Mouse (Mus musculus): ENCODE data around the gene Tuft1.
"Not testable (repeated sequence)": the region's sequence is repeated elsewhere in the genome, so short reads cannot be mapped to it uniquely, and the experiment has no call there.

Tuft1 gene

DNA sequence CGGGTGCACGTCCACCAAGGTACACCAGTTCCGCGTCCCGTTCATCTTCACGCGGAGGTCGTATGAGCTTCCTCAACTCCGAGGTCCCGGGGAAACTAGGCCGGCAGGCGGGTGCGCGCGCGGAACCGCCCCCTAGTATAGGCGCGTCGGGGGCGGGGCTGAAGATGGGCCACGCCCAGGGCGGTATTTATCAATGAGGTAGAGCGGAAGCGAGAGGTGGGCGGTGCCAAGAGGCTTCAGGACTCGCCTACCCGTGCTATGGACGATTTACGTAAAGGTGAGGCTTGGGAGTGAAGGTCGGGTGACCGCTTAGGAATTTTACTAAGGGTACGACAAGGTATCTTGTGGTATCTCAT, at the start of gene Tuft1:
Tuft1 (minus strand) TSS at position 133 of the 356 bp plus-strand sequence.
- DNase-seq (ENCODE audit: low read depth), result not testable (repeated sequence)

DNA sequence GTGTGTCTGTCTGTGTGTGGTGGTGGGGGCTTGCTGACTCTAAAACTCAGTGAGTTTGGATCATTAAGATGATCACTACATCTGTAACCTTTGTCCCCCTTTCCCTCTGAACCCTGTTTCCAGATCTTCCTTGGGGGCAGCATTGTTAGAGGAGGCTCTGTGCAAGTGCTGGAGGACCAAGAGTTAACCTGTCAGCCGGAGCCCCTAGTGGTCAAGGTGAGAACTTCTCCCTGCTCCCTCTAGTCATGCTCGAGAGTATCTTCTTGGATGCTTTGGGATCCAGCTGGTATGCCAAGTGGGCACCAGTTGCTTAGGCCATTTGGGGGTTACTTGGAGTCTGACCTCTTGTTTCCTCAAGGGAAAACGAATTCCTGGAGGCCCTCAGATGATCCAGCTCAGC, 44.7 kb upstream of the Tuft1 start:
- DNase-seq (ENCODE audit: low read depth), result not testable (repeated sequence)

DNA sequence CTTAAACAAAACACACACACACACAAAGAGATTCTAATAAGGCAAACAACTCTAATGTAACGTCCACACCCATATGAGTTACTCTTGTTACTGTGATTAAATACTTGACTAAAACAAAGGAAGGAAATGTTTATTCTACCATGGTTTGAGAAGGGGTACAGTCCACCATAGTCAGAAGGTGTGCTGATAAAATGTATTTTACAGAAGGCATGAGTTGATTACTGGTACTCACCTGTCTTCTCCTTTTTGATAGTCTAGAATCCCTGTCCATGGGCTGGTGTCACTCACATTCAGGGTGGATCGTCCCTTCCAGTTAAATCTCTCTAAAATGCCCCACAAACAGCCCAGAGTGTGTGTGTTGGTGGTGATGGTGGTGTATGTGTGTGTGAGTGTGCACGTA, 44.2 kb upstream of the Tuft1 start:
- DNase-seq (ENCODE audit: low read depth), result no peak

DNA sequence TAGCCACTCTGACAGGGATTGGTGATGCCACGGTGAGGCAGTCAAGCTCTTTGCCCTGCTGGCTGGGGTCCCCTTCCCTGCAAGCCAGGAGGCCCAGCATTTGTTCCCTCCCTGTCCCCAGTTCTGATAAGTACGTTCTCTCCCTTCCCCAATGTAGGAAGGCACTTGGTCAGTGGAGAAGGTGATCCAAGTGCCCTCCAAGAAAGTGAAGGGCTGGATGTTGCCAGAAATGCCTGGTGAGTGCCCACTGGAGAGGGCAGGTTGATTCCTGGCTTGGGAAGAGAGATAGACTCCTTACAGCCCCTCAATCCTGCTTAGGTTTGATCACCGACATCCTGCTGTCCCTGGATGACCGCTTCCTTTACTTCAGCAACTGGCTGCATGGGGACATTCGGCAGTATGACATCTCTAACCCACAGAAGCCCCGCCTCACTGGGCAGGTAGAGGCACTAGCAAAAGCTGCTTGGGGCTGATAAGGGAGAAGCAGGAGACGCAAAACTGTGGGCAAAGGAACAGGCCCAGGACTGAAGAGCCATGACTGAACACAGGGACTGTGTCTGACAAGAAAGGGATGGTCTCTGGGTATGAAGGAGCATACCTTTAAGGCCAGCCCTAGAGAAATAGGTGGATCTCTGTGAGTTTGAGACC, 43.6 kb upstream of the Tuft1 start:
- not testable (repeated sequence) for DNase-seq (ENCODE audit: low read depth)

DNA sequence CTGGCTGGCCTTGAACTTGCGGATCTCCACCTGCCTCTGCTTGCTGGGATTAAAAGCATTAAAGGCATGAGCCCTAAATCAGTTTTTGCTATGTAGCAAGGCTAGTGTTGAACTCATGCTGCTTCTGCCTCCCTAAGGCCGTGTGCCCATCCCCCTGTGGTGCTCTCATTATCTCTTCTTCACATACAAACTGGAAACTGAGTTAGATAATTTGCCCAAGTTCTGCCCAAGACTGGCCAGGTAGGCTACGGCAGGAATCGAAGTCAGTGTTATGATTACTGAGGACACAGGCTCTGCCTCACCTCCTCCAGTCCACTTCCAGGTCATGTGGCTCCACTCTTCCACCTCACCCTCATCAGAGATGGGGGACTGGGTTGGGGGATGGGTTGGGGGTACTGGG, 37.6 kb upstream of the Tuft1 start:
- DNase-seq (ENCODE audit: low read depth), result not testable (repeated sequence)

DNA sequence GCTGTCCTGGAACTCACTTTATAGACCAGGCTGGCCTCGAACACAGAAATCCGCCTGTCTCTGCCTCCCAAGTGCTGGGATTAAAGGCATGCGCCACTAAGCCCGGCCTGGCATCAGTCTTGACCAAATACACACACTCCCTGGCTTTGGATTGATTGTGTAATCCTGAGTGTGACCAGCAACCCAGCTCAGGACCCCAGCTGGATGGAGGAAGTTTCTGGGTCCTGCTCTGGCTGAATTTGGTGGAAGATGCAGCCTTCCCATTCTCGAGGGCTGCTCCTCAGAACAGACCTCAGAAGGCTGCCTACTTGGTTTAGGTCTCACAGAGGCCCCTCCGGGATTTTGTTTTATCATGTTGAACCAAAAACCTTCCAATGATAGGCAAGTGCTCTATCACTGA, 36.9 kb upstream of the Tuft1 start:
- not testable (repeated sequence) for DNase-seq (ENCODE audit: low read depth)

DNA sequence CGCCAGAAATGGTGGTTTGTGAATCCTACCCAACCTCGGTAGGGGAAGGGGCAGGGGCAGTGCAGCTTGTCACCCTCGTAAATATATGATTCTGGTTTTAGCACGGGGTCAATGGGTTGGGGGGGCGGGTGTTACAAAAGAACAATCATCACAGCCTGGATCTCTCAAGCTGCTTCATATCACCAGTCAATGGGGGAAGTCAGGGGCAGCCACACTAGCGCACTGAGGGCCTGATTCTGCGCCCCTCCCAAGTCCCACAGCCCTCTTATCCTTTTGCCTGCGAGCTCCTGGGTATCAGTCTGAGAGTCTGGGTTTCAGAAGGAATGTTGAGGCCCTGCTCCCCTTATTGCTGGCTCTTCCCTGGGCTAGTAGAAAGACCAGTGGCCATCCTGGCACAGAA, 35.2 kb upstream of the Tuft1 start:
- DNase-seq (ENCODE audit: low read depth), result not testable (repeated sequence)

DNA sequence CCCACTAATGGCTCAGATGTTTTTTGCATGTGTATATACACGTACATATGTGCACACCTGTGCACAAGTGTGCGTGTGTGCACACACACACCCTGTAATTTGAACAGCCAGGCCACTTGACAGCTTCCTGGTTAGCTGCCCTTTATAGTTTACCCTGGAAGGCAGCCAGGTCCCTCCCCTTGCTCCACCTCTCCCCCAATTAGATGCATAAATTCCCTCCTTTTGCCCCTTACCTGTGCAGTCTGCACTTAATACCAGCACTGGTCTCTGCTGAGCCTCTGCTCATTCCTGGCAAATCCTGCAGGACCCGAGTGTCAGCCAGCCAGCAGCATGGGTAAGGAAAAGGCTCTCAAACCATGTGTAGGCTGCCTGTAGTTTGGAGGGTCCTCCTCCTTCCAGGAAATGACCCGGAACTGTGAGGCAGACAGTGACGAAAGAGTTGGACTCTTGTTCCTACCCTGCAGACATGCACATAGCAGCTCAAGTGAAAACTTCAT, 34.7 kb upstream of the Tuft1 start, which contains the start of gene Selenbp2:
Selenbp2 (plus strand) TSS at position 228 of the 497 bp plus-strand sequence.
- no peak for DNase-seq (ENCODE audit: low read depth)

DNA sequence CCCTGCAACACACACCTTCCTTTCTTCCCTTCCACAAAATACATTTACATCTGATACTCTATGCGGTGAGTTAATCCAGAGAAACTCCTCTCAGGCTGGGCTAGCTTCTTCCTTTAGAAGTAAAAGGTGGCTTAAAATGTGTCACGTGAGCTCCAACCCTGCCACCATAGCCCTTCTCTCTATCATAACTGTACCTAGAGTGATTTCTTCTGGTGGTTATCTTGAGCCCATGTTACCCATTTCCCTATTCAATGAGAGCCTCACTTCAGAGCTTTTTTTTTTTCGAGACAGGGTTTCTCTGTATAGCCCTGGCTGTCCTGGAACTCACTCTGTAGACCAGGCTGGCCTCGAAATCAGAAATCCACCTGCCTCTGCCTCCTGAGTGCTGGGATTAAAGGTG, 33.0 kb upstream of the Tuft1 start:
- DNase-seq (ENCODE audit: low read depth), result not testable (repeated sequence)

DNA sequence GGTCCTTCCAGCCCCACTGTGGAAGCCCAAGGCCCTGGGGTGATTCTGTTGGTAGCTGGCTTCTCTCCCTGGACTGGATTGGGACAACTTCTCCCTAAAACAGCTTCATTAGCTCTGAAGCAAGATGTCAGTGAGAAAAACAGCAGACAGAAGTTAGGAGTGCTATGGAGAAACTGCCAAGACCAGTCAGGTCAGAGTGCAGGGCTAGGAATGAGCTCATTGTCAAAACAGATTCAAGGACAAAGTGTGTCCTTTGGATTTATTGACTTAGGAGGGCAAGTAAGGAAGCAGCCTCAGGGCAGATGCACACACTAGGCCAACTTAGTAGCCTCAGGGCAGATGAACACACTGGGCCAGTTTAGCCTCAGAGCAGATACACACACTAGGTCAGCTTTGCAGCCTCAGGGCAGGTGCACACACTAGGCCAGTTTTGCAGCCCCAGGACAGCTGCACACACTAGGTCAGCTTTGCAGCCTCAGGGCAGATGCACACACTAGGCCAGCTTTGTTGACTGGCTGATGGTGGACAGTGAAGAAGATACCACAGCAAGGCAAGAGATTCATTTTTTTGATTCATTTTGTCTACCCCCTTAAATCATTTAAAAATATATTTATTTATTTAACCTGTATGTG, 32.1 kb upstream of the Tuft1 start:
- DNase-seq (ENCODE audit: low read depth), result no peak

DNA sequence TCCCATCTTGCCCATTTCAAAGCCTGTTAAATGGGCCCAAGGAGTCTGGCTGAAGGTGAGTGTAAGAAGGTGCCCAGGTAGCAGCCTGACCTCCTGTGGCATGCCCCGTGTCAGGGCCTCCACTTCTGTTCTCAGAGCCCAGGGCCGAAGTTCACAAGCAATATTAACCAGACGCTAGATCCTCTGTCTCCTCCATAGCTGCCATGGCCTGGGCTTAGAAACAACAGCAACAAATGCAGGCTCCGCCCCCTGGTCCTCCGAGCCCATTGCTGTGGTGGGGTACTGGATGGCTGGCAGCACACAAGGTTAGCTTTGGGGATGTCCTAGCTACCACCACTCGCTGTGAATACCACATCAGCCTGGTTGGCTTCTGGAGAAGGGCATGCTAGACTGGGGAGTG, 31.5 kb upstream of the Tuft1 start:
- DNase-seq (ENCODE audit: low read depth), result not testable (repeated sequence)

DNA sequence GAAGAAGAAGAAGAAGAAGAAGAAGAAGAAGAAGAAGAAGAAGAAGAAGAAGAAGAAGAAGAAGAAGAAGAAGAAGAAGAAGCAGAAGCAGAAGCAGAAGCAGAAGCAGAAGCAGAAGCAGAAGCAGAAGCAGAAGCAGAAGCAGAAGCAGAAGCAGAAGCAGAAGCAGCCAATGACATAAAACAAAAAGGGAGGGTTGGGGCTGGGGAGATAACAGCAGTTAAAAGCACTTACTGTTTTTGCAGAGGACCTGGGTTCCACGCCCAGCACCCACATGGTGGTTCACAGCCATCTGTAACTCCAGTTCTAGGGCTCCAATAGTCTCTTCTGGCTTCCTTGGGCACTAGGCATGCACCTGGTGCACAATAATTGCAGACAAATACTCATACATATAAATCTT, 30.5 kb upstream of the Tuft1 start:
- DNase-seq (ENCODE audit: low read depth), result not testable (repeated sequence)

DNA sequence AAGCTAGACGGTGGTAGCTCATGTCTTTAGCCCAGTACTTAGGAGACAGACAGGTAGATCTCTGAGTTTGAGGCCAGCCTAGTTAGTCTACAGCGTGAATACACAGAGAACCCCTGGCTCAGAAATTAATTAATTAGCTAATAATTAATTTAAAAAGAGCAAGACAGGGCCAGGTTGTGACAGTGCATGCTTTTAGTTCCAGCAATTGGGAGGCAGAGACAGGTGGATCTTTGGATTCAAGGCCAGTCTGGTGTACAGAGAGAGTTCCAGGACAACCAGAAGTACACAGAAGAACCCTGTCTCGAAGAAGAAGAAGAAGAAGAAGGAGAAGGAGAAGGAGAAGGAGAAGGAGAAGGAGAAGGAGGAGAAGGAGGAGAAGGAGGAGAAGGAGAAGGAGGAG, 30.0 kb upstream of the Tuft1 start:
- DNase-seq (ENCODE audit: low read depth), result not testable (repeated sequence)

DNA sequence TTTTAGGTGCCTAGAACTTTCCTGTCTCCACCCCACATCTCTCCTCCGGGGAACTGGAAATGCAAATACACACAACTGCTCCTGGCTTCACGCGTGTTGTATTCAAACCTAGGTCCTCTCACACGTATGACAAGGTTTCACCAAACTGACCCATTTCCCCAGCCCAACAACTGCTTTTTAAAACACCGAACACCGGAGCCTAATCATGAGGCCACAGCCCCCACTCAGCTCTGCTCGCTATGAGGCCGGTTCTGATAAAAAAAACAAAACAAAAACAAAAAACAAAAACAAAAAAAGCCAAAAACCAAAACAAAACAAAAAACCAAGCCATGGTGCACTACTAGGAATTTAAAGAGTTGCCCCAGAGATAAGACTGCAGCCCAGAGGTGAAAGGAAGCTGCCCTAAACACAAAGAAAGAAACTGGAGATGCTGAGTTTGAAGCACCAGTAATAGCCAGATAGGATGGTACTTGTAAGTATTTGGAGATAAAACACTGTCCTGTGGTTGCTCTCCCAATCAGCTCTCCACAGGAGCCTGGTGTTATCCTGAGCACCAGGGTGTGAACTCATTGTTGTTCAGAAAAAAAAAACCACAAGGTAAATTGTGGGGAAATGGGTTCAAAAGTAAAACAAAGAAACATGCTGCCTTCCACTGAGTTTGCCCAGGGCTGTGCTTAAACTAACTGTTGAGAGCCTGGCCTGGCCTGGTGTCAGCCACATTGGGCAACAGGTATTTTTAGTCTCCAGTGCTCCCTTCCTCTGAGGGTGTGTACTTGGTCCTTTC, 27.5 kb upstream of the Tuft1 start:
- not testable (repeated sequence) for DNase-seq (ENCODE audit: low read depth)

DNA sequence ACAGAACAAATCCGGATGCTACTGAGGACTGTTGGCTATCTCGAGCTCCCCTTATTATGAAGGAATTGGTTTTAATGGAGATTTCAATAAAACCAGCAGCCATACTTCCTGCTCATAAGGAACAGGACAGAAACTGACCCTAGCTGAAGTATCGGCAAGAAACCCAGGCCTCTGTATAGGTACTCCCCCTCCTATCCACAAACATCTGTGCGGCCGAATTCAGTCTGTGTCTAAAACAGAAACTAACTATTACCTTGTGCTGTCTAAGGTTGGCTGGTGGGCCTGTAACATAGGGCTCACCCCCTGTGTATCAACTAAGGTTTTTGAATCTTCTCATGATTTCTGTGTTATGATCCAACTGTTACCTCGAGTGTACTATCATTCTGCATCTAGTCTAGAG, 25.0 kb upstream of the Tuft1 start:
- DNase-seq (ENCODE audit: low read depth), result no peak

DNA sequence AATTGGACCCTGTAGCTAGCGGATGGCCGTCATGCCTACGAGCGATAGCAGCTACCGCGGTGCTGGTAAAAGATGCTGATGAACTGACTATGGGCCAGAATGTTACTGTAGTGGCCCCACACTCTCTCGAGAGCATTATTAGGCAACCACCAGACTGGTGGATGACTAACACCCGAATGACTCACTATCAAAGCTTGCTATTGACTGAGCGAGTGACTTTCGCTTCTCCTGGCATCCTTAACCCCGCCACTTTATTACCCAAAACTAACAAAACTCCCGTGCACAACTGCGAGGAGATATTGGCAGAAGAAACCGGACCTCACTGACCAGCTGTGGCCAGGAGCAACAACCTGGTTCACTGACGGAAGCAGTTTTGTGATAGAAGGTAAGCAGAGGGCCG, 22.1 kb upstream of the Tuft1 start:
- DNase-seq (ENCODE audit: low read depth), result peak; percentile 76

DNA sequence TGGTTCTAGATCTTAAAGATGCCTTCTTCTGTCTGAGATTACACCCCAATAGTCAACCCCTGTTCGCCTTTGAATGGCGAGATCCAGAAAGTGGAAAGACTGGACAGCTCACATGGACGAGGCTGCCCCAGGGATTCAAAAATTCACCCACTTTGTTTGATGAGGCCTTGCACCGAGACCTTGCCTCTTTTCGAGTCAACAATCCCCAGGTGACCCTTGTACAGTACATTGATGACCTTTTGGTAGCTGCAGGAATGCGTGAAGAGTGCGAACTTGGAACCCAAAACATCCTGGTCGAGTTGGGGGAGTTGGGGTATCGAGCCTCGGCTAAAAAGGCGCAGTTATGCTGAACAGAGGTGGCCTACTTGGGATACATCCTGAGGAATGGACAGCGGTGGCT, 21.4 kb upstream of the Tuft1 start:
- not testable (repeated sequence) for DNase-seq (ENCODE audit: low read depth)

DNA sequence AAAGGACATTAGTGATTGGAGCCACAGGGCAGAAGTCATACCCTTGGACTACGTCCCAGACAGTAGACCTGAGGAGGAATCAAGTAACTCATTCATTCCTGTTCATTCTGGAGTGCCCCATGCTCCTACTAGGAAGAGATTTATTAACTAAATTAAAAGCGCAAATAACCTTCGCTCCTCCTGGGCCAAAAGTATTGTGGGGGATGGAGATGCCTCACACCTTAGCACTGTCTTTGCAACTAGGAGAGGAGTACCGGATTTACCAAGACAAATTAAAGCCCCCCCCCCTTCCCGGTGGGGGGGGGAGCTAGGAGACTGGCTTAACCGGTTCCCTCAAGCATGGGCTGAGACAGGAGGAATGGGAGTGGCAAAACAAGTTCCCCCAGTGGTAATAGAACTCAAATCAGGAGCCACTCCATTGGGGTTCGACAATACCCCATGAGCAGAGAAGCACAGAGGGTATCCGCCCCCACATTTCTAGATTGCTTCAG, 20.7 kb upstream of the Tuft1 start:
- DNase-seq (ENCODE audit: low read depth), result no peak

DNA sequence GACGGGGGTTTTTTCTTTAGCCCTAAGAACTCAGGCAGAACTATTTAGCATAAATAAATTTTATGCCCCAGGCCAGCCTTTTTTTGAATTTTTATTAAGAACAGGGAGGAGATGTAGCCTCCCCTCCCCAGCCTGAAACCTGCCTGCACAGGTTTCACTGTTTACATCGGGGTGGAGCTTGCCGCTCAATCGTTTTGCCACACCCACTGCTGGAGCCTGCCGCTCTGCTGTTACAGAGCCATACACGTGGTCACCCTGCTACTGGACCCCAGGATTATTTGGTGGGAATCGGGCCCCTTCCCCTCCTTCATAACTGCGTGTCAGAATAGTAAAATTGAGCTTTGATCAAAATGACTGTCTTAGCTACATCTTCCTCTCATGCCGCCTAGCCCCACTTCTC, 16.4 kb upstream of the Tuft1 start:
- not testable (repeated sequence) for DNase-seq (ENCODE audit: low read depth)

DNA sequence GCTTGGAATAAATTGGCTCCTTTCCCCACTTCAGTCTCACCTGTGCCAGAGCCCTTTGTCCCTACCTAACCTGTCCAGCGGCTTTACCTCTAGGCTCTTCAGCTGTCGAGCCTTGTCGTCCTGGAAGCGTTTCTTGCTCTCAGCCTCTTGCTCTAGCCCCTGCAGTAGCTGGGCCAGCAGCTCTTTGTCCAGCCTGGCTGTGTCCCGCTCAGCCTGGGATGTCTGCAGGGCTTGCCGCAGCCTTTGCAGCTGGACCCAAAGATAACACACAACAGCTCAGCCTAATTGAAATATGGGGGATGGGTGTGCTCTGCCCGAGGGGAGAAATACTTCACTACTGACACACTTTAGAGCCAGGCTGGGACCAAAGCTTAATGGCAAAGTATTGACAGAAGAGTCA, 7.2 kb upstream of the Tuft1 start:
- DNase-seq (ENCODE audit: low read depth), result not testable (repeated sequence)

DNA sequence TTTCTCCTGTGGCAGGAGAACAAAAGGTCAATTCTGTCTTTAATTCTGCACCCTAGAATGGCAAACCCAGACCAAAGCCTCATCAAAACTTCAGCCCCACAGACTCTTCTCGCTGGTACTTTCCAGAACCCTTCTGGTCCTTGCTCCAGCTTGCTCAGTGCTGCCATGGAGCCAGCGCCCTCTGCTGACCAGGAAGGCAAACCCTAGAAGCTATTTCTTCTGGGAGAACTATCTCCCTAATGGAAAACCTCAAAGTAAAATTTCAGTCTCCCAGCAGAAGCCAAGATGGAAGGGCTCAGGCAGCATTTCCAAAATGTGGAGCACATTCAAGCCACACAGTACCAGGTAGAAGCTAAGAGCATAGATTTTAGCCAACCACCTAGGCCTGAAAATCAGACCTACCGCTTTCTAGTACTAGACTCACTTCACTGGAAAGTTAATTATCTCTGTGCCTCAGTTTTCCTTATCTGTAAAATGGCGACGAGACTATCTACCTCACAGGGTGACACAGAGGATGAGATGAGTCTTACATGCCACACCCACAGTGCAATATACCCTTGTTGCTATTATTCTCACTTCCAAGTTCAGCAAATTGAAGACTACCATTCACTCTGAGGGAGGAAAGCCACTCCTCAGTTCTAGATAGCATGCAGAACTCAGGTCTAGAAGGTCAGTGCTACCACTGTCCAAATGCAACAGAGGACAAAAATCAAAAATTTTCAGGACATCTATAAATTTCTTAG, 6.6 kb upstream of the Tuft1 start:
- not testable (repeated sequence) for DNase-seq (ENCODE audit: low read depth)

DNA sequence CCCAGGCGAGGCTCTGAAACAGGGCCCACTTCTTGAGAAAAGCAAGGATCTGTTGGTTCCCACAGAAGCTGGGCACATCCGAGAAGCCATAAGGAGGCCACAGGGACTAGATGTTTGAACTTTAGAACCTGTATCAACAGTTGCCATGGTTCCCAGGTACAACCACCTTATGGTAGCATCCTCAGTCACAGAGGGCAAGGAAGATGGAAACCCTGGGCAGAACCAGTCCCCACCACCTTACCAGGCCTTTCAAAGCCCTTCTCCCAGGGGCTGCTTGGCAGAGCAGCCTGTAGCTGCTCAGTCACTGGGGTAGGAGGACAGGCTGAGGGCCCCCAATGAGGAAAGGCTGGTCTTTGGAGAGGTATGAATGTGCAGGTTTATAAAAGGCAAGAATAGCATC, 2.2 kb upstream of the Tuft1 start:
- not testable (repeated sequence) for DNase-seq (ENCODE audit: low read depth)
